Mouse (Mus musculus) embryonic fibroblast, embryonic 13.5 days (primary cell): ENCODE results near the gene Pla2g1b.

Experiments used
- CTCF ChIP-seq: IDR thresholded peaks from 2 replicates; pipeline ENCODE4 v1.5.1; 2011; ENCODE audit warnings: mild to moderate bottlenecking, control low read depth, low read length, moderate library complexity, borderline replicate concordance; ENCODE audit not compliant: insufficient read depth
- POLR2A ChIP-seq: IDR thresholded peaks from 2 replicates; pipeline ENCODE4 v1.6.1; 2011; ENCODE audit warnings: low read depth, mild to moderate bottlenecking, control low read depth, low read length, moderate library complexity

DNA sequence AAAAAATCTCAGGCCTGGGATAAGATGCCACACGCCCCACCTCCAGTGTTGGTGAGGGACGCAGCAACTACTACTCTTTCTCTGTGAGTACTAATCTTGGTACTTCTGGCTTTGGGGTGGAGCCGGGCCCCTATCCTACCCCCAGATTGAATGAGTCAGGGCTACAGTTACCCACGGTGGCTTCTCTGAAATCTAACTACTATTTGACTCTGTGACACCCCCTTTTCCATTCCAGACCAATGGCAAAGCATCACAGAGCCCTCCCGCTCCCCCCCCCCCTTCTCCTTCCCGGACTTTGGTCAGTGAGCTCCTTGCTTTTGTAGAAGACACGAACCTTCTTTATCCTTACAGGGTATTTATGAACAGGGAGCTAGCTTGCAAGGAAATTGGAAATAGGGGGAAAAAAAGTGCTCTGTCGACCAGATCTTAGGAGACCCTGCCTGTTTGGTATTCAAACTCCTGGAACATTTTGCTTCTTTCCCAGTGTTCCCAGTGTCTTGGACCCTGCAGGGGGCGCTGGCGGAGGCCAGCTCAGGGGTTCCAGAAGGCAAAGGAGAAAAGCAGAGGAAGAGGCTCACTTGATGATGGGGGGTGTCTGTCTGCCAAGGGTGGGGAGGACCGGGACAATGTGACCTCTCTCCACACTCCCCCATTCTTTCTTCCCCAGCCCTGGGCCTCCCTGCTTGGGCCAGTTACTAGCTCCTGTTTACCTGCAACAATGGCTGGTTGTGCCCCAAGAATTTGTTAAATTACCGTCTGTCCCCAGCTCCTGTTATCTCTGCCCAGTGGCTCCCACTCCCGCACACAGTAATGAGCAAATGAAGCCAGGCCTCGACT, 34.8 kb upstream of the Pla2g1b start:
- TF ChIP-seq CTCF: peak; percentile 4; the same call in 1 of the 2 replicates
- no peak for TF ChIP-seq POLR2A
